In the genomic region with DNA sequence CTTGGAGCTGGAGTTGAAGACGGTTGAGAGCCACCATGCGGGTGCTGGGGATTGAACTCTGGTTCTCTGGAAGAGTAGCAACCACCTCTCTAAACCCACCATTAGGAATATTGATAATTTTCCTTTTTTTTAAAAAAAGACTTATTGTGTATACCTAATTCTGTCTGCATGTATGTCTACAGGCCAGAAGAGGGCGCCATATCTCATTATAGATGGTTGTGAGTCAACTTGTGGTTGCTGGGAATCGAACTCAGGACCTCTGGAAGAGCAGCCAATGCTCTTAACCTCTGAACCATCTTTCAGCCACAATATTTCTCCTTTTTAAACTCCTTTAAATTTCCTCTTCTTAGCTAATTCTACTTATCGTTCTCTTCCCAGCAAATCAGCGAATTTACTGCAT, we compare ENCODE assay signal across 24 mouse cellular contexts. TPM values are rescaled to one million over a fixed set of nuclear protein-coding genes. Genes with fewer than 3 reads are reported as not detected.
DNase-seq lines count a peak whose midpoint lies in the region; ATAC-seq and TF ChIP-seq lines count a peak whose summit lies in the region.
"Had no signal": no experiment of that assay in that cellular context is flagged by ENCODE, and none has a peak within 500 bp of the region (broad histone marks: within the 10 kb centered on the region; RNA-seq: fewer than 3 reads in every experiment).

No protein-coding gene starts in this region.

- no peak overlapping the region for H3K4me3 ChIP-seq in layer of hippocampus, adult 2 months
- H3K4me3 ChIP-seq: erythroblast, embryonic 14.5 days; forebrain, embryonic 13.5 days; heart, embryonic 10.5 days; hindbrain, embryonic 10.5 days; limb, embryonic 12.5 days; liver, embryonic 15.5 days had no signal

- ATAC-seq in CD4-positive, CD25-positive, alpha-beta regulatory T cell, adult 4 months, result no peak
- ATAC-seq: forebrain, embryonic 13.5 days; inflammation-experienced regulatory T-cells, adult 6 months; midbrain, embryonic 16.5 days; Patski had no signal

- no peak overlapping the region for H3K27ac ChIP-seq in layer of hippocampus, adult 2 months
- H3K27ac ChIP-seq: forebrain, embryonic 13.5 days; heart, embryonic 10.5 days; hindbrain, embryonic 10.5 days; limb, embryonic 12.5 days; liver, embryonic 15.5 days had no signal

- peak; percentile 47 for DNase-seq in CD4-positive, CD25-positive, alpha-beta regulatory T cell, adult 2 months (ENCODE audit: low read depth, low spot score)
- DNase-seq in layer of hippocampus, adult 2 months (ENCODE audit: low spot score in 2 of 2), result no peak
- DNase-seq in layer of hippocampus, adult 8-10 months (ENCODE audit: low spot score in 2 of 2), result no peak
- DNase-seq in 416B (ENCODE audit: low read depth), result peak; percentile 30
- peak; percentile 48 for DNase-seq in ZHBTc4 (ENCODE audit: low read depth, low spot score)
- DNase-seq in thymus, postnatal 0 days (ENCODE audit: low spot score), result no peak
- no peak for DNase-seq in kidney, adult 8-10 months
- DNase-seq: cerebellum, adult 8-10 months; gastrocnemius, postnatal 25 days; kidney, adult 2 months; kidney, postnatal 36 days; lung, postnatal 10 days; retina, postnatal 1 day had no signal

- peak; percentile 58 for TF ChIP-seq CTCF in layer of hippocampus, adult 2 months (conservative IDR thresholded peaks at IDR 0.05)

RNA-seq across cellular contexts. Expression of a gene that starts 2.0 kb away (rescaled TPM):
- 10 to 100 TPM; 45.3 to 54.8 TPM for polyA plus RNA-seq in CD4-positive, CD25-positive, alpha-beta regulatory T cell, adult 4 months (2017; shearing (Covaris generic))
- 10 to 100 TPM; 72.8 to 76.1 TPM for total RNA-seq in layer of hippocampus, adult 2 months (2021)
- total RNA-seq in layer of hippocampus, adult 8-10 months (2022), result 10 to 100 TPM; 68.4 to 95.2 (median 79.3) TPM
- polyA plus RNA-seq in thymus, postnatal 0 days (2015; fragmentation: Nextera tagmentation; extraction: Ambion mirVana), result 63.0 and 67.4 TPM in 2 replicates

RNA-seq across cellular contexts. Expression of a gene that starts 10.9 kb away (rescaled TPM):
- 10 to 100 TPM; 14.2 to 15.9 TPM for polyA plus RNA-seq in CD4-positive, CD25-positive, alpha-beta regulatory T cell, adult 4 months (2017; shearing (Covaris generic))
- 1 to 10 TPM in 1 of 2 experiments, under 1 TPM in 1; 0.98 to 1.2 TPM for total RNA-seq in layer of hippocampus, adult 2 months (2021)
- total RNA-seq in layer of hippocampus, adult 8-10 months (2022), result 1 to 10 TPM in 2 of 4 experiments, under 1 TPM in 2; 0.71 to 2.0 (median 1.00) TPM
- polyA plus RNA-seq in thymus, postnatal 0 days (2015; fragmentation: Nextera tagmentation; extraction: Ambion mirVana), result 19.7 and 20.6 TPM in 2 replicates

RNA-seq across cellular contexts. Expression of a gene that starts 12.7 kb away (rescaled TPM):
- 1 to 10 TPM; 8.5 to 9.6 TPM for polyA plus RNA-seq in CD4-positive, CD25-positive, alpha-beta regulatory T cell, adult 4 months (2017; shearing (Covaris generic))
- not detected for total RNA-seq in layer of hippocampus, adult 2 months (2021)
- not detected for total RNA-seq in layer of hippocampus, adult 8-10 months (2022)
- 1.1 and 1.8 TPM in 2 replicates for polyA plus RNA-seq in thymus, postnatal 0 days (2015; fragmentation: Nextera tagmentation; extraction: Ambion mirVana)
- total RNA-seq: gastrocnemius, postnatal 25 days; layer of hippocampus, postnatal 10 days had no signal

RNA-seq across cellular contexts. Expression of a gene that starts 32.6 kb away (rescaled TPM):
- polyA plus RNA-seq in CD4-positive, CD25-positive, alpha-beta regulatory T cell, adult 4 months (2017; shearing (Covaris generic)), result 1 to 10 TPM; 2.2 to 4.5 TPM
- 1 to 10 TPM; 4.5 to 5.7 TPM for total RNA-seq in layer of hippocampus, adult 2 months (2021)
- 1 to 10 TPM; 3.6 to 5.6 (median 5.1) TPM for total RNA-seq in layer of hippocampus, adult 8-10 months (2022)
- polyA plus RNA-seq in thymus, postnatal 0 days (2015; fragmentation: Nextera tagmentation; extraction: Ambion mirVana), result 2.5 and 2.9 TPM in 2 replicates

RNA-seq across cellular contexts. Expression of a gene that starts 32.7 kb away (rescaled TPM):
- 1 to 10 TPM; 3.8 to 4.3 TPM for polyA plus RNA-seq in CD4-positive, CD25-positive, alpha-beta regulatory T cell, adult 4 months (2017; shearing (Covaris generic))
- 100 to 1,000 TPM; 200 to 222 TPM for total RNA-seq in layer of hippocampus, adult 2 months (2021)
- total RNA-seq in layer of hippocampus, adult 8-10 months (2022), result 100 to 1,000 TPM; 181 to 211 (median 191) TPM
- polyA plus RNA-seq in thymus, postnatal 0 days (2015; fragmentation: Nextera tagmentation; extraction: Ambion mirVana), result 58.8 and 66.5 TPM in 2 replicates

Comparison
In these comparisons a context has a peak if more than half of its experiments do, and no peak if none do; other contexts are left out.
1. DNase-seq: peak in CD4-positive, CD25-positive, alpha-beta regulatory T cell, adult 2 months (single experiment), 416B (single experiment) and ZHBTc4 (single experiment); none in layer of hippocampus, adult 2 months (0 of 2), layer of hippocampus, adult 8-10 months (0 of 2), thymus, postnatal 0 days (single experiment) and kidney, adult 8-10 months (0 of 2).